Mouse (Mus musculus) bone marrow macrophage, adult 2 months (primary cell): ENCODE results near the gene Ier2. TPM values are rescaled to one million over a fixed set of nuclear protein-coding genes. Genes with fewer than 3 reads are reported as not detected.

Experiments used
- H3K27ac ChIP-seq: 2 replicates; pipeline ENCODE4 v1.5.1; 2012; ENCODE audit warnings: low read depth, low read length; ENCODE audit not compliant: insufficient read depth
- H3K4me1 ChIP-seq: 2 replicates; pipeline ENCODE4 v1.6.1; 2012; ENCODE audit warnings: low read length; ENCODE audit not compliant: control insufficient read depth, insufficient read depth
- H3K4me3 ChIP-seq: 2 replicates; pipeline ENCODE4 v1.5.1; 2012; ENCODE audit warnings: mild to moderate bottlenecking, low read length, moderate library complexity; ENCODE audit not compliant: insufficient read depth
- CTCF ChIP-seq: IDR thresholded peaks from 2 replicates; pipeline ENCODE4 v1.5.1; 2012; ENCODE audit warnings: low read depth, mild to moderate bottlenecking, low read length, moderate library complexity
- POLR2A ChIP-seq: IDR thresholded peaks from 2 replicates; pipeline ENCODE4 v1.6.1; 2012; ENCODE audit warnings: mild to moderate bottlenecking, low read depth, low read length, borderline replicate concordance
- polyA plus RNA-seq: library from polyadenylated mRNA; stranded (reverse); fragments of >200 nt; gene quantifications from 2 replicates; pipeline ENCODE4 v1.2.4, GENCODE M21; 2012; ENCODE audit not compliant: missing spikeins, insufficient read depth, insufficient read length

Ier2 gene
- polyA plus RNA-seq, 1 experiment: 24.7 TPM

- Histone ChIP-seq H3K4me3 (no peak overlapping the region), H3K27ac (no peak overlapping the region), H3K4me1 (peaks cover 19% of the 10 kb centered on the region)
- TF ChIP-seq CTCF (no peak), POLR2A (no peak)
Observed at GRCm38 (mm10) chr8:84655336-84656190, 7.1 kb downstream of the Ier2 start.

DNA sequence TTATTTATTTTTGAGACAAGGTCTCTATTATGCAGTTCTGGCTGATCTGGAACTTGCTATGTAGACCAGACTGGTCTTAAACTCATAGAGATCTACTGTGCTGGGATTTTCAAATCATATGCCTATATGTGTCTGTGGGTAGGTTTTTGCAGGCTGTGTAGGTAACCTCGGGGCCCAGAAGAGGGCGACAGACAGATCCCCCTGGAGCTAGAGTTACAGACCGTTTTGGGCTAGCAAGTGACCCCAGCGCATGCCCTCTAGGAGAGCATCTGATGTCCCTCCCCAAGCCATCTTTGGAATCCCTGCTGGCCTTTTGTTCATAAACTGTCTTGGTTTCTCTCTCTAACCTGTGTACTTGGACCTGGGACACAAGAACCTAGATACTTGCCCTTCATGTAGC lies 8.1 kb downstream of the Ier2 start:
- TF ChIP-seq CTCF (no peak), POLR2A (no peak)
- no peak overlapping the region for H3K27ac ChIP-seq
- H3K4me1 ChIP-seq: peaks cover 17% of the 10 kb centered on the region
- no peak overlapping the region for H3K4me3 ChIP-seq

DNA sequence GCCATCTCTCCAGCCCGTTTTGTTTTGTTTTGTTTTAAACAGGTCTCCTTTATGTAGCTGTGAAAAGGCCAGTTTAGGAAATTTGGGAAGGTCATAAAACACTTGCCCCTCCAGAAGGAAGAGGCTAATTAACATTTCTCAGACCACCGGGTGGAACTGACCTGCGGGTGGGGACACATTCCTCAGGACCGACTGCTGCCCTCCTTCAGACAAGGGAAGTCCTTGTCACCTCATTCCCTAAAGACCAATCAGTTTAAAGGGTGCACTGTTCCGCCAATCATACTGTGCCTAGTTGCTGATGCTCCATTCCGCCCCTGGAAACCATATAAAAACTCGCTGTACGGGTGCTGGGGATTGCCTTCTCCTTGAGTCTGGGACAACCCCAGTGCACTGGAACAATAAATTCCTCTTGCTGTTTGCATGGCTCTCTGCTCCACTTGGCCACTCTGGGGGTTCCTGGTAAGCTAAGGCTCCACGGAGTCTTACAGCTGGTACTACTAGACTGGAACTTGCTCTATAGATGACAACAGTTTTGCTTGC lies 9.5 kb downstream of the Ier2 start:
- Histone ChIP-seq H3K4me3 (no peak overlapping the region), H3K27ac (no peak overlapping the region), H3K4me1 (peaks cover 15% of the 10 kb centered on the region)
- TF ChIP-seq POLR2A (no peak), CTCF (no peak)

DNA sequence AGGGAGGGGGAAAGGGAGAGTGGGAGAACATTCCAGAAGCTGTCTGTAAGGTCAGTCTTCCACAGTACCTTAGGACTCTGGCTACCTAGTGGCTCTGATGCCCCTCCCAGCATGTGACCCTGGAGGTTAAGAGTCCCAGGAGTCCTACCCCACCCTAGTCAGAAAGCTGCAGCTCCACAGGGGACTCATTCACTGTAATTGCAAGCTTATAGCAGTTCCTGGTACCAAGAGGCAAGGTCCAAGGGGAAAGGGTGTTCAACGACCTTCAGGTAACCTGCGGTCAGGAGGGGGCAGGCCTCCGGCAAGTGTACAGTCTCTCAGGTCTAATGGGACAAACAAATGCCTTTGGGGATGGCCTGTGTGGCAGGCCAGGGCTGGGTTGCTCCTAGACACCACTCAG lies 12.4 kb downstream of the Ier2 start:
- TF ChIP-seq CTCF (no peak), POLR2A (no peak)
- no peak overlapping the region for H3K27ac ChIP-seq
- no peak overlapping the region for H3K4me3 ChIP-seq
- H3K4me1 ChIP-seq: peaks cover 3% of the 10 kb centered on the region; the same call in 1 of the 2 replicates

- Histone ChIP-seq H3K4me1 (peaks cover 3% of the 10 kb centered on the region; the same call in 1 of the 2 replicates), H3K27ac (no peak overlapping the region), H3K4me3 (no peak overlapping the region)
- no peak for TF ChIP-seq POLR2A
- no peak for TF ChIP-seq CTCF
Observed at GRCm38 (mm10) chr8:84647461-84647901, 15.2 kb downstream of the Ier2 start.

DNA sequence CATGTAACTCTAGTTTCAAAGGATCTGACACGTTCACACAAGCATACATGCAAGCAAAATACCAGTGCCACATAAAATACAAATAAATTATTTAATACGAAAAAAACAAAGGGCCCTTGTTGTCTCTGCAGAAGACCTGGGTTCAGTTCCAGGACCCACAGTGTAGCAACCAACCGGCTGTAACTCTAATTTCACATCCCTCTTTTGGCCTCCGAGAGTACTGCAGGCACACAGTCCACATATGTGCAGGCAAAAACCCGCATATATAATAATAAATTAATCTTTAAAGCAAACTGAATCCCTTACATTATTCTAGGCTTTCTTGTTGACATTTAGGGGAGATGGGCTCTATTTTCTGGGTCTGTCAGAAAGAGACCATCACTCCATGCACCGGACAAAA lies 15.9 kb downstream of the Ier2 start:
- peaks cover 3% of the 10 kb centered on the region; the same call in 1 of the 2 replicates for H3K4me1 ChIP-seq
- H3K4me3 ChIP-seq: no peak overlapping the region
- no peak overlapping the region for H3K27ac ChIP-seq
- TF ChIP-seq POLR2A: no peak
- TF ChIP-seq CTCF: no peak

- Histone ChIP-seq H3K4me1 (peaks cover 4% of the 10 kb centered on the region; the same call in 1 of the 2 replicates), H3K4me3 (no peak overlapping the region), H3K27ac (no peak overlapping the region)
- TF ChIP-seq CTCF: no peak
- no peak for TF ChIP-seq POLR2A
Observed at GRCm38 (mm10) chr8:84643019-84643418, 19.6 kb downstream of the Ier2 start.

DNA sequence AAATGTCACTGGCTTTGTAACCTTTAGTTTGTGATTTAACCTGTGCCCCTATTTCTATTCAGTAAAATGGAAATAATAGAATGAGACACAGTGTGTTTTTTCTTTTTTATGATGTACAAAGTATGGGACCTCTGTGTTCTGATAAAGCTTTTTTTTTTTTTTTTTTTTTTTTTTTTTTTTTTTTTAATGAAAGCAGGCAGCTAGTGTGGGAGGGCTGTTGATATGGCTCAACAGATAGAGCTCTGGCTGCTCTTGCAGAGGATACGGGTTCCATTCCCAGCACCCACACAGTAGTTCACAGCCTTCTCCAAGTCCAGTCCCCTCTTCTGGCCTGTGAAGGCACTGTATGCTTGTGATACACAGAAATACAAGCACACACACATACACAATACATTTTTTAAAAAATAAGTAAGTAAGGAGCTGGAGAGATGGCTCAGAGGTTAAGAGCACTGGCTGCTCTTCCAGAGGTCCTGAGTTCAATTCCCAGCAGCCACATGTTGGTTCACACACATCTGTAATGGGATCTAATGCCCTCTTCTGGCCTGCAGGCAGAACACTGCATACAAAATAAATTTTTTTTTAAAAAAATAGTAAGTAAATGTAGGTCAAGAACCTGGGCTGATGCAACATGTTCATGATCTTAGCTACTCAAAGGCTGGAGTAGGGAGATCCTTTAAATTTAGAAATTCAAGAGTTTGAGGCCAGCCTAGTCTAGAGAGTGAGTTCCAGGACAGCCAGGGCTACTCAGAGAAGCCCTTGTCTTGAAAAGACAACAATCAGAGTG lies 20.9 kb downstream of the Ier2 start:
- Histone ChIP-seq H3K4me1 (peaks cover 4% of the 10 kb centered on the region; the same call in 1 of the 2 replicates), H3K4me3 (no peak overlapping the region), H3K27ac (no peak overlapping the region)
- TF ChIP-seq POLR2A: no peak
- TF ChIP-seq CTCF: no peak

- Histone ChIP-seq H3K4me1 (peaks cover 4% of the 10 kb centered on the region; the same call in 1 of the 2 replicates), H3K4me3 (no peak overlapping the region), H3K27ac (no peak overlapping the region)
- TF ChIP-seq POLR2A (no peak), CTCF (no peak)
Observed at GRCm38 (mm10) chr8:84640617-84641294, 21.9 kb downstream of the Ier2 start.
